Mouse (Mus musculus) embryonic stem cell, embryonic (primary cell): ENCODE measurements around the gene Tmem132c.

Experiments
- CTCF ChIA-PET, 4 experiments: fragments of 300-600 bp in 2 of 4; fragments of 350-600 bp in 2 of 4; sonication (Branson Sonifier 250); formaldehyde crosslinking; loops; one replicate each; lab custom pipeline; 2022; ENCODE audit warnings: inconsistent platforms in 2 of 4; lab: Charles Lee
- POLR2A ChIA-PET, 4 experiments: fragments of 300-600 bp in 2 of 4; fragments of 350-600 bp in 2 of 4; sonication (Branson Sonifier 250); formaldehyde crosslinking; loops; one replicate each; lab custom pipeline; 2022; ENCODE audit warnings: antibody characterized with exemption in 4 of 4, inconsistent platforms in 1 of 4; lab: Charles Lee

Gene Tmem132c

GRCm38 (mm10) chr5:127561086-127561485 lies 319.5 kb downstream of the Tmem132c start:
- POLR2A ChIA-PET: no interaction called here
- CTCF ChIA-PET: no interaction called here

GRCm38 (mm10) chr5:127567165-127567741 lies 325.6 kb downstream of the Tmem132c start:
- ChIA-PET CTCF (interaction anchor here in 2 of 4 experiments (0.7 to 1.0 kb wide), 2 partner anchors 16 to 133 kb away, joined by 3 to 4 read pairs; no protein-coding TSS in a partner anchor), POLR2A (interaction anchor here in 1 of 4 experiments (0.6 kb wide), 1 partner anchor 47 kb away, joined by 3 read pairs; no protein-coding TSS in a partner anchor)

- ChIA-PET CTCF (no interaction called here), POLR2A (no interaction called here)
Measured at GRCm38 (mm10) chr5:127577419-127577818, 335.8 kb downstream of the Tmem132c start.

GRCm38 (mm10) chr5:127583658-127584057 lies 342.1 kb downstream of the Tmem132c start:
- CTCF ChIA-PET: interaction anchor here (0.5 to 1.9 kb wide), 14 partner anchors 8 to 130 kb away, joined by 3 to 11 read pairs (median 5); no protein-coding TSS in a partner anchor
- POLR2A ChIA-PET: interaction anchor here in 2 of 4 experiments (0.8 to 1.5 kb wide), 6 partner anchors 10 to 52 kb away, joined by 3 to 5 read pairs (median 4); no protein-coding TSS in a partner anchor

GRCm38 (mm10) chr5:127587854-127588253 lies 346.2 kb downstream of the Tmem132c start:
- ChIA-PET POLR2A (interaction anchor here in 1 of 4 experiments (1.4 kb wide), 1 partner anchor 29 kb away, joined by 3 read pairs; no protein-coding TSS in a partner anchor), CTCF (interaction anchor here in 2 of 4 experiments (0.9 to 3.3 kb wide), 2 partner anchors 51 to 60 kb away, joined by 3 to 12 read pairs; no protein-coding TSS in a partner anchor)

- POLR2A ChIA-PET: interaction anchor here in 3 of 4 experiments (0.5 to 2.7 kb wide), 15 partner anchors 11 to 1025 kb away, joined by 3 to 12 read pairs (median 4); partner anchors contain the start of gene Slc15a4 (in 1 of the 3)
- CTCF ChIA-PET: interaction anchor here (0.5 to 5.5 kb wide), 26 partner anchors 9 to 1011 kb away, joined by 3 to 43 read pairs (median 4); partner anchors contain the start of gene Glt1d1 (in 1 of the 4)
Measured at GRCm38 (mm10) chr5:127592406-127592805, 350.8 kb downstream of the Tmem132c start.

GRCm38 (mm10) chr5:127592854-127593253 lies 351.2 kb downstream of the Tmem132c start:
- ChIA-PET POLR2A (interaction anchor here in 3 of 4 experiments (0.7 to 2.7 kb wide), 15 partner anchors 8 to 66 kb away, joined by 3 to 12 read pairs (median 5); partner anchors contain the start of gene Slc15a4 (in 1 of the 3)), CTCF (interaction anchor here (0.5 to 5.5 kb wide), 24 partner anchors 9 to 1010 kb away, joined by 3 to 43 read pairs (median 4); partner anchors contain the start of gene Glt1d1 (in 1 of the 4))

- ChIA-PET CTCF (interaction anchor here in 1 of 4 experiments (0.7 to 5.5 kb wide), 3 partner anchors 12 to 86 kb away, joined by 3 to 43 read pairs (median 7); no protein-coding TSS in a partner anchor), POLR2A (interaction anchor here in 2 of 4 experiments (0.6 to 2.3 kb wide), 4 partner anchors 8 to 223 kb away, joined by 3 to 9 read pairs (median 4); no protein-coding TSS in a partner anchor)
Measured at GRCm38 (mm10) chr5:127595676-127596075, 354.1 kb downstream of the Tmem132c start.

- ChIA-PET CTCF (interaction anchor here in 1 of 4 experiments (1.3 kb wide), 1 partner anchor 52 kb away, joined by 8 read pairs; no protein-coding TSS in a partner anchor), POLR2A (interaction anchor here in 1 of 4 experiments (0.5 to 0.6 kb wide), 3 partner anchors 42 to 154 kb away, joined by 3 to 8 read pairs (median 4); no protein-coding TSS in a partner anchor)
Measured at GRCm38 (mm10) chr5:127596862-127597261, 355.3 kb downstream of the Tmem132c start.

- ChIA-PET POLR2A (interaction anchor here in 2 of 4 experiments (1.0 to 3.3 kb wide), 5 partner anchors 8 to 10 kb away, joined by 3 to 18 read pairs (median 3); no protein-coding TSS in a partner anchor), CTCF (no interaction called here)
Measured at GRCm38 (mm10) chr5:127602996-127603395, 361.4 kb downstream of the Tmem132c start.

- CTCF ChIA-PET: interaction anchor here in 1 of 4 experiments (0.9 kb wide), 1 partner anchor 13 kb away, joined by 3 read pairs; no protein-coding TSS in a partner anchor
- POLR2A ChIA-PET: interaction anchor here in 3 of 4 experiments (0.9 to 2.7 kb wide), 12 partner anchors 8 to 33 kb away, joined by 3 to 10 read pairs (median 4); partner anchors contain the start of gene Slc15a4 (in 1 of the 3)
Measured at GRCm38 (mm10) chr5:127607507-127607906, 365.9 kb downstream of the Tmem132c start.

- CTCF ChIA-PET: interaction anchor here in 2 of 4 experiments (0.6 to 2.5 kb wide), 6 partner anchors 17 to 75 kb away, joined by 3 to 10 read pairs (median 4); no protein-coding TSS in a partner anchor
- POLR2A ChIA-PET: interaction anchor here in 3 of 4 experiments (1.0 to 3.8 kb wide), 10 partner anchors 8 to 86 kb away, joined by 3 to 27 read pairs (median 5); partner anchors contain the start of gene Slc15a4 (in 1 of the 3)
Measured at GRCm38 (mm10) chr5:127609191-127609714, 367.6 kb downstream of the Tmem132c start.

- ChIA-PET POLR2A (interaction anchor here in 2 of 4 experiments (0.6 to 3.8 kb wide), 13 partner anchors 9 to 95 kb away, joined by 3 to 27 read pairs (median 4); partner anchors contain the start of genes Glt1d1 (in 1 of the 2) and Slc15a4 (in 1 of the 2)), CTCF (interaction anchor here in 3 of 4 experiments (0.5 to 2.5 kb wide), 3 partner anchors 18 to 41 kb away, joined by 4 to 10 read pairs (median 5); no protein-coding TSS in a partner anchor)
Measured at GRCm38 (mm10) chr5:127610787-127611509, 369.3 kb downstream of the Tmem132c start.

- CTCF ChIA-PET: interaction anchor here in 1 of 4 experiments (0.5 to 1.7 kb wide), 2 partner anchors 19 to 878 kb away, joined by 3 to 4 read pairs; no protein-coding TSS in a partner anchor
- POLR2A ChIA-PET: interaction anchor here in 1 of 4 experiments (1.0 to 4.1 kb wide), 7 partner anchors 7 to 94 kb away, joined by 3 to 27 read pairs (median 5); no protein-coding TSS in a partner anchor
Measured at GRCm38 (mm10) chr5:127611881-127612280, 370.3 kb downstream of the Tmem132c start.

- POLR2A ChIA-PET: interaction anchor here in 3 of 4 experiments (0.6 to 4.1 kb wide), 8 partner anchors 8 to 110 kb away, joined by 3 to 27 read pairs (median 6); no protein-coding TSS in a partner anchor
- CTCF ChIA-PET: interaction anchor here in 1 of 4 experiments (0.5 kb wide), 1 partner anchor 106 kb away, joined by 4 read pairs; no protein-coding TSS in a partner anchor
Measured at GRCm38 (mm10) chr5:127612397-127612796, 370.8 kb downstream of the Tmem132c start.
